Mouse (Mus musculus): Measurements from ENCODE around the gene Erg.

The Erg gene

GRCm38 (mm10) chr16:95384590-95385148 lies 201.7 kb downstream of the Erg start:
- DNase-seq: no peak

DNA sequence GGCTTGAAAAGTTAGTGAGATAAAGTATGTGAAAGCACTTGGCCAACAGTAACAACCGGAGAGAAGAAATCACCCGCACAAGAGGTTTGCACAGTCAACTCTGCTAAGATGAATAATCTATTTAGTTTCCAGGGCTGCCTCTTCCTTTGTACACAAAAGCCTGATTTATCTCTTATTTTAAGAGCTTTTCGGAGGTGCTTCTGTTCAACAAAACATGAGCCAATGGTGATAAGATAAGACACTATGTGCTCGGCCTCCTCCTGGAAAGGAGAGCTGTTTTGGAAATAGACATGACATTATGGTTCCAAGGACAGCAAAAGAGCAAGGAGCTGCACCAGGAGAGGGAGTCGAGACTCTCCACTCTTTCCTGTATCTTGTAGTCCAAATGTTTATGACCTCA lies 204.1 kb downstream of the Erg start:
- no peak for DNase-seq

GRCm38 (mm10) chr16:95376834-95377233 lies 209.6 kb downstream of the Erg start:
- DNase-seq: no peak

- DNase-seq: no peak
These were observed 210.0 kb downstream of the Erg start for GRCm38 (mm10) chr16:95376364-95376763.

DNA sequence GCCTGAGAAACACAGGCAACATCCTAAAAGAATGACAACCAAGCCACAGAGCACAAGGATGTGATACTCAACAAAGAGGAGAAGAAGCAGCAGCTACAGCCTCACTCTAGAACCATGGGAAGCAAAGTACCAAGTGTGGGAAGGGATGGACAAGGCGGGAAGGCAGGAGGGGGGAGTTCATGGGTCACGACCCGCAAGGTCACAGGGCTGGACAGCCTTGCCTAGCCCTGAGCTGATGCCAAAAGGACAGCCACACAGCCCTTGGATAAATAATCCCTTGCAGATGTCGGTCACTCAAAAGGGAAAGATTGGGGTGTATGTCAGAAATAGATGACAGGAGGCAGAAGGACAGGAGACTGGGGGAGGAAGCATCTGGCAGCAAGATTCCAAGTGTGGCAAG lies 211.7 kb downstream of the Erg start:
- DNase-seq: no peak

DNA sequence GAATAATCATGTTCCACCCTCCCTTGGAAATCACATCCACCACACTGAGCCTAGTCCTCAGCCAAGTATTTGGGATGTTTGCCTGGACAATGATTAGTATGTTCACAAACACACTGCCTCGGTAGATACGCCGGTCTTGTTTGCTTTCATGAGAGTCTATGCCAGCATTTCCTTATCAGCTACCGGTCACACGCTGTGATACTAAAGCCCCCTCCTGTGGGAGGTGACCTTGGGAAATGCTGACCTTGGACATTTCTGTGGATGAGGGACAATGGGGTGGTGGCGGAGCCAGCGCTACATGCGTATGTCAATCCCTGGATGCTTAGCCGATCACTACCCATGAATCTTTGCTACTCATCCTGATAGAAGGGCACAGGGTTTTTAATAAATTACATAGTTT lies 213.4 kb downstream of the Erg start:
- no peak for DNase-seq

- DNase-seq: no peak
These were observed 214.7 kb downstream of the Erg start for GRCm38 (mm10) chr16:95371713-95372112.

DNA sequence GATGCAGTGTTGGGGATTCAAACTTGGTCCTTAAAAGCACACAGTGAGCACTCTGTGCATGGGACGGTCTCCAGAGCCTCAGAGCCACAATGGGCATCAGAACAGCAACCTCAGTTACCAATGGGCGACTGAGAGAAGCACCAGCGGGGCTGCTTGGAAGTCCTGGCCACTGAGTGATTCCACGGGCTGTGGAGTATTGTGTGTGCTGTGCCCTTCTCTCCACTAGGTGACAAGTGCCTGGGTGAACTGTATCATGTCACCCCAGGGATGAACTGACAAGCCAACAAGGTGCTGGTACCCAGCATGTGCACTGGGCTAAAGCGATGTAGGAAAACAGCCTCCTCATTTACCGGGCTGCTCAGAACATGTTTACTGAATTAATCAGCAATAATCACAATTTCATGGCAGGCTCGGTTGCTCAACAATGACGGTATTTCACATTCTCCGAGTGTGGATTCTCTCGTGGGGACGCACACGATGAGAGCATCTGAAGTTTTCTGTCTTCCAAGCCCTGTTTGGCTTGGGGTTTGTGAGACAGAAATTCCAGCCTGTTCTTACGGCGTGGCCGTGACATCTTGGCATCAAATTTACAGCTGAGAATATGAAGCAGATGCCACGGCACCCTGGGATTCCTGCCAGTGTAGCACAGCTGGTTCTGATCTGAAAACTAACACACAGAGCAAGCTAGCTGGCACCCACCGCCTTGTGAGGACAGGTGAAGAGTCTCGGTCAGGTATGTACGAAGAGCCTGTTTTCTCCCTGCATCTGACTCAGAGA lies 219.2 kb downstream of the Erg start:
- DNase-seq: no peak

DNA sequence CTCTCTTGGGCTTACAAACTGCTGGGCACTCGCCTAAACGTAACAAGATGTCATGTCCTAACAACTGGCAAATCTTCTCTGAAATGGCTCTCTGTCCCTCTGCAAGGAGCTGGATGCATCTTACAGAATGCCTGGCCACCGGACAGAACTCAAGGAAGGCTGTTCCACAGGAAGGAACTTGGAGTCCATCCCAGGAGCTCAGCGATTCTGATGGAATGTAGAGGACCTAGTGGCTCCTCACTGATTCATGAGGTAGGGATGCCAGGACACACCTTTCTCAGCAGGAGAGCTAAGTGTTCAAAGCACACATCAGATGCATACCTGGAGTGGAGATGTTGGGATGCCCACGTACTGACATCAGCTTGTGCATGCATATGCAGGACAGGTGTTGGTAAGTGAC lies 221.2 kb downstream of the Erg start:
- DNase-seq: no peak

GRCm38 (mm10) chr16:95363632-95364465 lies 222.5 kb downstream of the Erg start:
- no peak for DNase-seq

DNA sequence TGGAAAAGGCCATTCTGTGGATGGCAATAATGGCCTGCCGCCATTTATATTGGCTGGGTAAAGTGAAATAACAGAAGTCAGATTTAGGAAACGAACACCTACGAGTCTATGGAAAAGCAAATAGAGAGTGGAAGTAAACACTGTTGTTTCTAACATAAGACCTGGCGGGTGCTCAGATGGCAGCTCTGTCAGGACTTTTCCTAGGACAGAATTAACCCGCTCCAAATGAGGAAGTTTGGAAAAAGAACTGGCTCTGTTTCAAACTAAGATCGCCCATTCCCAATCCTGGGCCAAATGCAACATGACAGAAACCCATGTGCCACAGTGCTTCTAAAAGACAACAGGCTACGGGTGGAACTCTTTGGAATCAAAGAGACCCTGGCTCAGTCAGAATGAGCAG lies 224.4 kb downstream of the Erg start:
- DNase-seq: no peak

- DNase-seq: no peak
These were observed 225.4 kb downstream of the Erg start for GRCm38 (mm10) chr16:95360940-95361489.

DNA sequence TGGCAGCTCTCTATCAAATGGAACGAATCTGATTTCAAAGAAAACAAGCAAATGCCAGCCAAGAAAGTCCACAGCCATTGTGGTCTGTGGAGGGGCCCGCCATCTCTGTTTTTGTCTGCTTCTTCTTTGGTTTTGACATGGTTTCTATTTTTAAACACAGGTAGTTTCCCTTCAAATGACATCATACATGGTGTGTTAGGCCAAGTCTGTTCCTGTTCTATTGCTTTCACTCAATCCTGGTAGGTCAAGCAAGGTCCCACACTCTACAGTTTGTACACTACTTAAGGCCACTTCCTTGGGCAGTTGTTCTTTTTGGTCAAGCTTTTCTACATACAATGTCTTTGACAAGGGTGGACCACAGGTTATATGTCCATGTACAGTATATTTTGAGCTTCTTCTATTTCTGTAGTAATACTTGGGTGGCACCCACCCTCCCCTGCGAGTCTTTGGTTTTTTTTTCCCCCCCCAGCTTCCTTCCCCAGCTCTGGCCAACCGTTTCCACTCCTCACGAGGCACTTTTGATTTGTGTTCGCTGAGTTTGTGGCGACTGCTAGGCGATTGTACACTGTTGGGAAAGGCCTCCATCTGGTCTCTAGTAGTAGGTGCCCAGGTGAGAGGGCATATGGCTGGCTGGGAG lies 226.1 kb downstream of the Erg start:
- no peak for DNase-seq

DNA sequence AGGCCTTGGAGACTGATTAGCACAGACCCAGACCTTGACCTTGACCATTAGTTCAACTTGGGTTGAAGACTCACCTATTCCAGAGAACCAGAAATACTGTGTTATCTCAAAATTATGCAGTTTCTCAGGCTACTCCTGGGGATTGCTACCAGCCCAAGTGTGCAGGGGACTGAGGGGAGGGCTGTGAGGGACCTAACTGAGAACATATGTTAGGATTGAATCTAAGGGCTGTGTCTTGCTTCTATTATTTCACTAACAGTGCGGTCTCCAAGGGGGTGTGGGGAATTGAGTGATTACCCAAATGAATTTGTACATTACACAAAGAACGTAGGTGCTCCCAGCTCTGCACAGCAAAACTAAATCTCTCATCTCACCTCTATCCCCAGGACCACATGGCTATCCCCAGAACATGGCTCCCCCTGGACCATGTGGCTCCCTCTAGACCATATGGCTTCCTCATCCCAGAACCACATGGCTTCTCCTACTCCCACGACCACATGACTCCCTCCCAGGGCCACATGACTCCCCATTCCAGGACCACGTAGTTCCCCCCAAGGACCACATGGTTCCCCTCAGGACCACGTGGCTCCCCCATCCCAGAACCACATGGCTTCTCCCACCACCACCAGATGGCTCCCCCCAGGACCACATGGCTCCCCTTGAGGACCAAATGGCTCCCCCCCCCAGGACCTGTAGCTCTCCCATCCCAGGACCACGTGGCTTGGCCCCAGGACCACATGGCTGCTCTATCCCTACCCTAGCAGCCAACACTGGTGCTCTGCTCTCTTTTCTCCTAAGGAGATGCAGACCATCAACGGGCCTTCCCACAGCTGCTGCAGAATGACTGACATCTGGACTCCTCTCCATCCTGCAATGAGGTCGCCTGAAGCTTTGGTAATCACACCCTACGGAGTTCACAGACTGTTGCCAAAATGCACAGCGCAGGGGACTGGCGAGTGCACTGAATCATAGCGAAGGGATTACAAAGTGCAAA lies 229.1 kb downstream of the Erg start:
- DNase-seq: no peak

DNA sequence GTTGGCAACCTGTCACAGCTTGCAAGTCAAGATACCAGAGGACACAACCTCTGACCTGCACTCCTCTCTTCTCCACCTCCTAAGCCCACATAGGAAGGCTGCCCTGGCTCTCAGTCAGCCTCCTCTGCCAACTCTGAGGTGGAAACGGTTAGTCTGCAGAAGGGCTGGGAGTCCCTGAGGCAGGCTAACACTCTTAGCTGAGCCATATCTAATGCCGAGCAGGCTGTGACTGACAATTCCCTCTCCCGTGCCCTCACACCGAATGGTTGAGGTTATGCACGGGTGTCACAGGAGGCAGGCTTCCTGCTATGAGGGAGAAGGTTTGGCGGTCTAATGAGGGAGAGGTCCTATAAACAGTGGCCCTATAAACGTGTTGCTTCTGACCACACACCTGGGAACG lies 232.6 kb downstream of the Erg start:
- DNase-seq: no peak

GRCm38 (mm10) chr16:95352266-95352665 lies 234.1 kb downstream of the Erg start:
- no peak for DNase-seq

GRCm38 (mm10) chr16:95350499-95350898 lies 235.9 kb downstream of the Erg start:
- DNase-seq: peak; percentile 23

DNA sequence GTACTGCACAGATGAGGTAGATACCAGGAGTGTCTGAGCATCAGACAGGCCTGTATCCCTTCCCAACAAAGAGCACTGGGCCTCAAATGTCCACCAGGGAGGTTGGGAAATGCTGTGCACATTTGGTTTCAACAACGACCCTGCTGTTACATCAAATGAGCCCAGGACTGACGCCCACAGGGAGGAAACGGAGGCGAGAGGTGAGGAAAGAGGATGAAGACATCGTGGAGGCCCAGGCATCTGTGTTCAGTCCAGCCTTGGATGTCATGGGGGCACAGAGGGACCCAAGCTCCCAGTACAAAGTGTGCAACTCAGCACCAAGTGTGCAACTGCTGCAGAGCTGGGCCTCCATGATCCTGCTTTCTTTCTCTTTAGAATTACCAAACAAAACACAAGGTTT lies 236.6 kb downstream of the Erg start:
- no peak for DNase-seq

- DNase-seq: no peak
These were observed 237.0 kb downstream of the Erg start for GRCm38 (mm10) chr16:95349344-95349743.

DNA sequence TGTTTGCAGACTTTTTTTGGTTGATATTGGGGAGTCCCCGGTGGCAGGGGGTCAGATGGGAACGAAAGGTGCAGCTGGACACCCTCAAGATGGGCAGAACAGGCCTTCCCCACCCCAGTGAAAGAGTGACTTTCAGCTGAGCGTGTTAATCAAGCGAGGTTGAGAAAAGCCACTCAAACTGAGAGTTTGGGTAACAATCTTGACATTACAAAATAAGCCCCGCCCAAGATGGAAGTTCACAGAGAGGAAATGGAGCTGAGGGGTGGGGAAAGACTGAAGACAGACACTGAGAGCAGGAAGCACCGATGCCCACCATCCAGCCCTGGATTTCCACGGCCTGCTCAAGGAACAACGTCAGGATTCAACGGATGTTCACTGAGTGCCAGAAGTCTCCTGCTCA lies 237.8 kb downstream of the Erg start:
- no peak for DNase-seq

- DNase-seq: no peak
These were observed 239.2 kb downstream of the Erg start for GRCm38 (mm10) chr16:95347202-95347601.

- peak; percentile 59 for DNase-seq
These were observed 240.5 kb downstream of the Erg start for GRCm38 (mm10) chr16:95345882-95346281.

Data from cerebellum, adult 11 months (tissue).